Mouse (Mus musculus) limb, embryonic 11.5 days (tissue): ENCODE results near the gene Topors. TPM values are rescaled to one million over a fixed set of nuclear protein-coding genes. Genes with fewer than 3 reads are reported as not detected.

Experiments
- ATAC-seq: fragments of 200-750 bp; cut with Nextera tagmentation; 2 replicates; pipeline ENCODE4 v1.8.0; 2017; ENCODE audit warnings: low read depth; ENCODE audit not compliant: insufficient number of reproducible peaks, low FRiP score, low TSS enrichment
- DNase-seq: peaks from one replicate; pipeline ENCODE4 v3.0.0-alpha.2; 2015; ENCODE audit warnings: low spot score
- H3K27ac ChIP-seq: fragments of 300-500 bp; sonication (generic); replicated peaks from 2 replicates; pipeline ENCODE4 v1.5.1; 2014; ENCODE audit warnings: low read depth, mild to moderate bottlenecking, low read length
- H3K27me3 ChIP-seq: fragments of 300-500 bp; sonication (generic); 2 replicates; pipeline ENCODE4 v1.6.1; 2014; ENCODE audit warnings: mild to moderate bottlenecking, low read length, mixed read lengths; ENCODE audit not compliant: control insufficient read depth, insufficient read depth
- H3K36me3 ChIP-seq: fragments of 300-500 bp; sonication (generic); 2 replicates; pipeline ENCODE4 v1.6.1; 2014; ENCODE audit warnings: mild to moderate bottlenecking, low read length, moderate library complexity, mixed read lengths; ENCODE audit not compliant: control insufficient read depth, insufficient read depth
- H3K4me1 ChIP-seq: fragments of 300-500 bp; sonication (generic); 2 replicates; pipeline ENCODE4 v1.6.1; 2014; ENCODE audit warnings: low read length, mixed read lengths; ENCODE audit not compliant: control insufficient read depth, insufficient read depth
- H3K4me2 ChIP-seq: fragments of 300-500 bp; sonication (generic); 2 replicates; pipeline ENCODE4 v1.6.1; 2014; ENCODE audit warnings: low read depth, mild to moderate bottlenecking, moderate library complexity; ENCODE audit not compliant: severe bottlenecking
- H3K4me3 ChIP-seq: fragments of 300-500 bp; sonication (generic); 2 replicates; pipeline ENCODE4 v1.5.1; 2014; ENCODE audit warnings: low read depth, low read length
- H3K9ac ChIP-seq: fragments of 300-500 bp; sonication (generic); 2 replicates; pipeline ENCODE4 v1.6.1; 2014; ENCODE audit warnings: mild to moderate bottlenecking, low read length
- H3K9me3 ChIP-seq: fragments of 300-500 bp; sonication (generic); 2 replicates; pipeline ENCODE4 v1.6.1; 2016; ENCODE audit warnings: low read length; ENCODE audit not compliant: control insufficient read depth
- WGBS: fragments of 180-500 bp; shearing (Covaris S2); extraction: QIAGEN DNeasy Blood & Tissue Kit; methylation state at CpG from one replicate; pipeline ENCODE4 v1.1.7; 2014; 5-methylcytosine and 5-hydroxymethylcytosine counted together
- polyA plus RNA-seq: library from polyadenylated mRNA; unstranded; fragments of >200 nt; fragmentation: Nextera tagmentation; extraction: Ambion mirVana; gene quantifications from 2 replicates; pipeline ENCODE4 v1.2.1, GENCODE M21; 2014

Topors gene
- polyA plus RNA-seq, 1 experiment from 2014 or later = 58.2 TPM

DNA sequence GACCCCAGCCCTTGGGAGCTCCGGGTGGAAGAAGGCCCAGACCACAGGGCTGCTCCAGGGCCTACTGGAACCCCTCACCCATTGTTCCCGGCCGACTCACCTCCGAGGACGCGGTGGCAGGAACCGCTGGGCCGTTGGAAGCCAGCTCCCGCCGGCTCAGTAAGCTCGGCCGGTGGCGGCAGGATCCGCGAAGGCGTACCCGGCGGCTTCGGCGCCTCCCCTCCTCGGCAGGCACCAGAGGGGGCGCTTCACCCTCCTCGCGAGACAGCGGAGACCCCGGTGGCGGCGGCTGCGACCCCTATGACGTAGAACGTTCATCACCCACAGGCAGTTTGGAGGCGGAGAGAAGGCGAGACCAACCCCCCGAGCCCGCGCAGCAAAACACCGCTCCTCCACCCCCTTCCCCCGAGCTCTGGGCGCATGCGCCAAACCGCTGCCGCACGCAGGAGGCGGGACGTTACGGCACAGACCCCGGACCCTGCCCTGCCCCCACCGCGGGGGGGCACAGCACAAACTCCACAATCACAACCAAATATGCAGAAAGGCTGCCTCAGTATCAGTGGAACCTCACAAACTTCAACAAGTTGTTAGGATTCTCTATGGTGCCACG, 1.3 kb downstream of the Topors start:
- peak overlapping the region; percentile 74 for H3K4me2 ChIP-seq
- H3K9ac ChIP-seq = peak overlapping the region; percentile 91
- under 1% methylated on average over 42 of the region's 50 CpGs for WGBS
- H3K36me3 ChIP-seq = peaks cover 3% of the 10 kb centered on the region; the same call in 1 of the 2 replicates
- no peaks in the 10 kb centered on the region for H3K9me3 ChIP-seq
- no peaks in the 10 kb centered on the region for H3K27me3 ChIP-seq
- H3K27ac ChIP-seq = peak overlapping the region; percentile 93
- H3K4me1 ChIP-seq = peaks cover 2% of the 10 kb centered on the region; the same call in 1 of the 2 replicates
- peak; percentile 77 for ATAC-seq
- peak; percentile 96 for DNase-seq
- H3K4me3 ChIP-seq = peak overlapping the region; percentile 79

DNA sequence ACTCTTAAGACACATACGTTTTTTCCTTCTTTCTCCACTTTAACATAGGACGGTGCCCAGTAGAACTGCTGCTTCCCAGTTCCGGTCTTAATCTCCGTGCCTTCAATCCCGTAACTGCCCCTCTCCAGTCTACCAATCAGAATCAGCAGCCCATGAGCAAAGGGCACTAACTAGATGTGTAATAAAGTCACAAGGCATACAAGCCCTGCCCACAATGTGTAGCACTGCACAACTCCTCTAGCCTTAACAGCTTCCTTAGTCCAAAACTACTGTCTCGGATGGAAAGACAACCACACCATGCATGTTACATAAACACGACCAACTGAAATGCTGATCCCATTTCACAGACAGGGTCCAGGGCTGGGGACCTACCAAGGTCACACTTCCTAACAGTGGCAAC, 2.0 kb downstream of the Topors start:
- H3K27me3 ChIP-seq = no peaks in the 10 kb centered on the region
- DNase-seq = no peak
- H3K9me3 ChIP-seq = no peaks in the 10 kb centered on the region
- H3K36me3 ChIP-seq = peaks cover 4% of the 10 kb centered on the region
- 73% methylated on average over 7 of the region's 7 CpGs for WGBS
- peak overlapping the region; percentile 91 for H3K9ac ChIP-seq
- peak overlapping the region; percentile 74 for H3K4me2 ChIP-seq
- H3K4me1 ChIP-seq = peaks cover 2% of the 10 kb centered on the region; the same call in 1 of the 2 replicates
- ATAC-seq = 0 out of 2 replicates have a peak, but pooled peaks have one; percentile 0
- H3K27ac ChIP-seq = no peak overlapping the region
- H3K4me3 ChIP-seq = peak overlapping the region; percentile 79

GRCm38 (mm10) chr4:40264321-40264720, 5.3 kb downstream of the Topors start:
- no peak overlapping the region for H3K4me2 ChIP-seq
- DNase-seq (no peak), ATAC-seq (no peak)
- no peak overlapping the region for H3K9ac ChIP-seq
- WGBS = 86% methylated on average over 1 of the region's 1 CpGs
- H3K4me1 ChIP-seq = peaks cover 2% of the 10 kb centered on the region; the same call in 1 of the 2 replicates
- no peaks in the 10 kb centered on the region for H3K27me3 ChIP-seq
- no peak overlapping the region for H3K4me3 ChIP-seq
- H3K36me3 ChIP-seq = peaks cover 25% of the 10 kb centered on the region
- no peaks in the 10 kb centered on the region for H3K9me3 ChIP-seq
- no peak overlapping the region for H3K27ac ChIP-seq

GRCm38 (mm10) chr4:40254385-40255103, 15.1 kb downstream of the Topors start:
- WGBS = 71% methylated on average over 8 of the region's 8 CpGs
- H3K4me3 ChIP-seq = no peak overlapping the region
- no peaks in the 10 kb centered on the region for H3K27me3 ChIP-seq
- ATAC-seq = no peak
- H3K4me1 ChIP-seq = no peaks in the 10 kb centered on the region
- H3K4me2 ChIP-seq = no peak overlapping the region
- H3K9me3 ChIP-seq = no peaks in the 10 kb centered on the region
- H3K9ac ChIP-seq = no peak overlapping the region
- H3K27ac ChIP-seq = no peak overlapping the region
- no peak for DNase-seq
- H3K36me3 ChIP-seq = no peaks in the 10 kb centered on the region

- no peak for DNase-seq
- 90% methylated on average over 2 of the region's 2 CpGs for WGBS
- H3K4me1 ChIP-seq = no peaks in the 10 kb centered on the region
- H3K9ac ChIP-seq = no peak overlapping the region
- no peak overlapping the region for H3K4me2 ChIP-seq
- no peak for ATAC-seq
- no peaks in the 10 kb centered on the region for H3K36me3 ChIP-seq
- H3K27ac ChIP-seq = no peak overlapping the region
- H3K27me3 ChIP-seq = no peaks in the 10 kb centered on the region
- H3K9me3 ChIP-seq = no peaks in the 10 kb centered on the region
- no peak overlapping the region for H3K4me3 ChIP-seq
Observed at GRCm38 (mm10) chr4:40253766-40254165, 15.9 kb downstream of the Topors start.

- ATAC-seq (no peak), DNase-seq (no peak)
- Histone ChIP-seq H3K4me3 (no peak overlapping the region), H3K27me3 (no peaks in the 10 kb centered on the region), H3K4me1 (no peaks in the 10 kb centered on the region), H3K9me3 (no peaks in the 10 kb centered on the region), H3K9ac (no peak overlapping the region), H3K27ac (no peak overlapping the region), H3K4me2 (no peak overlapping the region), H3K36me3 (no peaks in the 10 kb centered on the region)
- 94% methylated on average over 5 of the region's 5 CpGs for WGBS
Observed at GRCm38 (mm10) chr4:40250984-40251383, 18.7 kb downstream of the Topors start.

DNA sequence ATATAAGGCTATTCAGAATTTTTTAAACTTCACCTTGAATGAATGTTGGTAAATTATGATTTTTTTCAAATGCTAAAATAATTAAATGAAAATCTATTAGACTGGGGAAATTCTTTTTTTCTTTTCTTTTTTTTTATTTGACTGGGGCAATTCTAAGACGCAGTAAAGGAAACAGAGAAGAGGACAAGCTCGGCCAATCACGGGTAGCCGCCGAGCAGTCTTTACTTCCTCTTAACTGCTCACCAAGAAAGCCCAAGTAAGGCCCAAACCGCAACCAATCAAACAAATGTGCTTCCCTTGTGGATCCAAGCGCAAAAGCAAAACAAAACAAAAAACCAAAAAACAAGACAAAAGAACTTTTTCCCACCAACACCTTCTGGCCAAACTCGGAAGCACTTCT, 25.6 kb downstream of the Topors start:
- Histone ChIP-seq H3K9ac (no peak overlapping the region), H3K27ac (no peak overlapping the region), H3K4me2 (no peak overlapping the region), H3K36me3 (no peaks in the 10 kb centered on the region), H3K9me3 (no peaks in the 10 kb centered on the region), H3K27me3 (no peaks in the 10 kb centered on the region), H3K4me1 (0 out of 2 replicates have a peak, but pooled peaks cover 2% of the 10 kb centered on the region), H3K4me3 (no peak overlapping the region)
- 85% methylated on average over 8 of the region's 8 CpGs for WGBS
- ATAC-seq (no peak), DNase-seq (no peak)

- Histone ChIP-seq H3K9me3 (no peaks in the 10 kb centered on the region), H3K9ac (no peak overlapping the region), H3K4me3 (no peak overlapping the region), H3K27ac (no peak overlapping the region), H3K4me2 (no peak overlapping the region), H3K4me1 (0 out of 2 replicates have a peak, but pooled peaks cover 6% of the 10 kb centered on the region), H3K36me3 (no peaks in the 10 kb centered on the region), H3K27me3 (no peaks in the 10 kb centered on the region)
- ATAC-seq = no peak
- no peak for DNase-seq
- 84% methylated on average over 4 of the region's 4 CpGs for WGBS
Observed at GRCm38 (mm10) chr4:40243006-40243405, 26.6 kb downstream of the Topors start.
